Mouse (Mus musculus): ENCODE measurements around the gene Gria3.

Gene Gria3

DNA sequence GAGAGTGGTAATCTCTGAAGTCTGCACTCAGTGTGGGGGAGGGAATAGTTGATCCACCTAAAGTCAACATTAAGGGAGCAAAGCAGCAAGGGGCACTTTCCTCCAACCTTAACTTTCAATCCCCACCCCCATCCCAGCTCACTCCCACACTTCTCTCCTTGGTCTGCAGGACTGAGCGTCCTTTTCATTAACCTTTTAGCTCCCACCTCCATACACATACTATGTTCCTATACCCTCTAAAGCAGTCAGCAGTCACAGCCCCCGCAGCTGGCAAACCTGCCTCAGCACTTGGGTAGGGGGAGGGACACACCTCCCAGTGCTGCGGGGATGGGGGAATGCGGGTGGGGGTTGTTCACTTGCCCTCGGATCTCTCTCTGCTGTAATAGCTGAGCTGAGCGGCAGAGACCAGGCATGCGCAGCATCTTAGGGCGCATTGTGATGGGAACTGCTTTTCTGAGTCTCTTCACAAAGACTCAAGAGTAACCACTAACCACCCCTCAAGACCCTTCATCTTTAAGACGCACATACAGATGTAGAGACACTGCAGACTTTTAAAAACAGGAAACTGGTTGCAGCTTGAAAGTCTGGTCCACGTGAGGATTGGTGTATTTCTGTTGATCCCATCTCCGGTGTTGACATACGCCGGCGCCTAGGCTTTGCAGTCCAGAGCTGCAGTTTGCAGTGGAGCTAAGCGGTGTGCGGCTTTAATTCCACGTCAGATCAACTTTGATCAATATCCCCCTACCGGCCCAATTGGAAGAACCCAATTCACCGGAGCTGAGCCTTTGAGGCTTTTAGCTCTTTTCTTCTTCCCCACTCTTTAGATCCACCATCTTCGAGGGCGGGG is at the start of gene Gria3:
Gene Gria3, plus strand, starts transcription at position 797 of the 847 bp plus-strand sequence.
- DNase-seq, result peak; percentile 83

DNA sequence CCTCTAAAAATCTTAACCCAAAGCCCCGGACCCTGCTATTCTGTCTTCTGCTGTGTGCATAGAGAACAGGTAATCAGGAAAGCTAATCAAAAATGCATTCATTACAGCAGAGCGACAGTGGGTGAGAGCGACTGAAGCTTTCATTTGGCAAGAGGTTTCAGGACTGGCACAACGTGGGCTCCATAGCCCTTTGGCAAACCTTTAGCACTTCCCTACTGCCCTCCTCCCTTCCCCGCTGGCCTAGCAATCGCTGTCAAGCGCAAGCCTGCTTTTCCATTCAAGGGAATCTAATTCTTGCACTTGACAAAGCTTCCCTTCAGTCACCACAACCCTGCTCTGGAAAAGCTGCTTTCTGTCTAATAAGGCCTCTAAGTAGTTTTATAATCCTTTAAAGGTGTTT is 13.6 kb upstream of the Gria3 start:
- no peak for DNase-seq

DNA sequence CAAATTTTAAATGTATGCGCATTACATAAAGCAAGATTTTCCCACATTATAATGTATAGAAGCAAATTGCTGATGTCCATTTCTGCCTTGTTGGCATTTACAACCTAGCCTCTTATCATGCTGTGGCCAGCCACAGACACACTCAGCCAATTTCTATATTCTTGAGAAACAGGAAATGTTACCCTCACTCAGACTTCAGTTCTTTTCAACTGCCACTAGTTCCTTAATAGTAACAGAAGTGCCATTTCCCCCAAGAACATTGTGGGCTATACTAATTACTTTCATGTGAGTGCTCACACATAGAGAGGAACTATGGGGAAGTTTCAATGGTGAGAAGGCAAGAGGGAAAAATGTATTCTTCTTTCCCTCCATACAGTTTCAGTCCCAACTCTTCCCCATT is 11.6 kb upstream of the Gria3 start:
- no peak for DNase-seq

GRCm38 (mm10) chrX:41398482-41398881 is 2.2 kb upstream of the Gria3 start:
- no peak for DNase-seq

GRCm38 (mm10) chrX:41401186-41401585 is 532 bp downstream of the Gria3 start:
- DNase-seq, result no peak

GRCm38 (mm10) chrX:41401590-41402240 is 1.1 kb downstream of the Gria3 start:
- DNase-seq, result peak; percentile 81

- DNase-seq, result no peak
Measured at GRCm38 (mm10) chrX:41402656-41403055, 2.0 kb downstream of the Gria3 start.

DNA sequence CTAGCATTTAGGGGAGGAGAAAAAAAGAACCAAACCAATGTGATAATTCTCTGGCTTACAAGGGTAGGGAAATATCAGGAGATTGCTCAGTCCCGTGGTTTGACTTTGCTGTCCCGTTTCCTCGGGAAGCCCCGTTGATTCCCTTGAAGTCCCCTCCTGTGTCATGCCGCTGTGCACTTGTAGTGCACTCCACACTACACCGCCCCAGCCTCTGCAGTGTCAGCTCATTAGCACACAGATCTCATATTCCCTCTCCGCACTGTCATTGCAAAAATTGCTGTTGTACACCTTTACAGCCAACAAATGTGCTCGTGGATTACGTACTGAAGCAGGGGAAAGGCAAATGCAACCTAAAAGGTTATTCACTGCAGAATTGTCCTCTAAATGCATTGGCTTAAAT is 5.6 kb downstream of the Gria3 start:
- no peak for DNase-seq

GRCm38 (mm10) chrX:41409791-41410190 is 9.1 kb downstream of the Gria3 start:
- no peak for DNase-seq

GRCm38 (mm10) chrX:41425651-41426050 is 25.0 kb downstream of the Gria3 start:
- no peak for DNase-seq

- DNase-seq, result no peak
Measured at GRCm38 (mm10) chrX:41428011-41428410, 27.4 kb downstream of the Gria3 start.

DNA sequence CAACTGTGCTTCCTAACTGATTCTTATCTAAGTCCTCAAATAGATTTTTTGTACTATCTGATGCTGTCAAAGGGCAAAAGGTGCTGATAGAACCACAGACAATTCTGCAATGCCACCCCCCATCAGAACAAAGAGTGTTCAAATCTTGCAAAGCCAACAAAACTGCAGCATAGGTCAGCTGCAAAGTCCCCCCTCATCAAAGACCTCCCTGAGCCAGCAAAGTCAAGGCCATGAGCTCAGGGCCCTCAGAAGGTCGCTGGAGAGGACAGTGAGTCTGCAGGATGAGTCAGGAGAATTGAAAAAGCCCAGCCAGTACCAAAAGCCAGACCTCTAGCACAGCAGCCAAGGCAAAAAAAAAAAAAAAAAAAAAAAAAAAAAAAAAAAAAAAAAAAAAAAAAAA is 34.9 kb downstream of the Gria3 start:
- no peak for DNase-seq

DNA sequence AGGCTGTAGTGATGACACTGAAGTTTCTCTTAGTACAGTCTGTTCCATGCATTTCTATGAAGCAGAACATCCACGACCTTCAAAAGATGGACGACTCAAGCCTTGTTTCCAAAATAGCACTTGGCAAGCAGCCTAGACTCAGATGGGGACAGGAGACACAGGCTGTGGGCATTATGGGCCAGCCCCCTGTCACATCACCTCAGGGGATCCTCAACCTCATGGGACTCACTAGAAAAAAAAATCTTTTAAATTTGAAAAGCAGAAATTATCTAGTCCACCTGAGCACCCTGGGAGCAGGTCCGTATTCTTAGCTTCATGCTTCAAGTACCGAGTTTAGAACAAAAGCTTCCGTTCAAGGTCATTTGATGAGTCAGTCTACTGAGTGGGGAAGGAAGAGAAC is 38.2 kb downstream of the Gria3 start:
- DNase-seq, result no peak

DNA sequence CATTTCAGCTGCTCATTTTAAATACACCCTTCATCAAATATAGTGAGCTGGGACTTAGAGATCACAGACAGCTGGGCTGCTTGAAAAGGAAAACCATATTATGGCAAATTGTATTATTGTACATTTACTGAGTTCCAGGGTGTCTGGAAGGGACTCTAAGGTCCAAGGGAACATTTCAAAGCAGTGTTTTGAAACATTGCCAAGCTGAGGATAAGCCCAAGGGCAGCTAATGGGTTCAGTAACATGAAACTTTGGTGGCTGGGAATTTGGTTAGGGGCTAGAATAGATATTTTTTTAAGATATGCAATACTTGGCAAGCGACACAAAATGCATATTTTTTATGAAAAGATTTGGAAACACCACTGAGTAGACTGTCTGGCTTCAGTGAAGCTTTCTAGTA is 48.2 kb downstream of the Gria3 start:
- DNase-seq, result no peak

DNA sequence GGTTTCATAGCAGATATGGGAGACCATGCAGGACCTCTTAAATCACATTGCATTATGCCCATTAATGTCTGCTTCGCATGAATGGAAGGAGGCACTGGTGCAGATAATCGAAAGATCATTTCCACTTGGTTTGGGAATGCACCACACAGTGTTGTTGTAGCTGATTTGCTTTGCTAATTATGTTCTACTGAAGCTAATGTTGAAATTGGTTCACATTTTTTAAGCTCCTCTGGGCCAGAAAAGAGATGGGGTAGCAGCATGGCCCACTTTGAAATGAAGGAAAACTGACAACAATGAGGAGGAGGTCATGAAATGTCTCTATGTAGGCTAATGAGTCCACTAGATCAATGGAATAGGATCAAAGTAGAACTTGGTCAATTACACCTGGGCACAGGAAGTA is 76.8 kb downstream of the Gria3 start:
- no peak for DNase-seq

- no peak for DNase-seq
Measured at GRCm38 (mm10) chrX:41496528-41496927, 95.9 kb downstream of the Gria3 start.

GRCm38 (mm10) chrX:41505371-41505770 is 104.7 kb downstream of the Gria3 start:
- DNase-seq, result no peak

- no peak for DNase-seq
Measured at GRCm38 (mm10) chrX:41507959-41508358, 107.3 kb downstream of the Gria3 start.

GRCm38 (mm10) chrX:41514982-41515381 is 114.3 kb downstream of the Gria3 start:
- DNase-seq, result no peak

DNA sequence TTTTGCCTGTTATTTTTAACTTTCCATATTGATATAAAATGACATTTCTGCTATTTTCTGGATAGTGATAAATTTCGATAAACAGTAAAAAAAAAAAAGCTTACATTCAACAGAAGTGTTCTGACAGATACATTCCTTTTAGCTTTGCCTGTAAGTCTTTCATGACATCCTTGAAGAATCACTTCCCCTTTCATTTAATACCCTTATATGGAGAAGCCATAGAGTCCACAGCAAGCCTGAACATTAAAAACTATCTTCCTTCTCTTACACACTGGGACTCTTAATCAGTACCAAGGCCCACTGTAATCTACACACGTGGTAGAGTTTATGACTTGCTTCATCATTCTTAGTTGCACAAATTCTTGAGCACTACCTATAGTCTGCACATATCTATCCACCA is 131.9 kb downstream of the Gria3 start:
- no peak for DNase-seq

DNA sequence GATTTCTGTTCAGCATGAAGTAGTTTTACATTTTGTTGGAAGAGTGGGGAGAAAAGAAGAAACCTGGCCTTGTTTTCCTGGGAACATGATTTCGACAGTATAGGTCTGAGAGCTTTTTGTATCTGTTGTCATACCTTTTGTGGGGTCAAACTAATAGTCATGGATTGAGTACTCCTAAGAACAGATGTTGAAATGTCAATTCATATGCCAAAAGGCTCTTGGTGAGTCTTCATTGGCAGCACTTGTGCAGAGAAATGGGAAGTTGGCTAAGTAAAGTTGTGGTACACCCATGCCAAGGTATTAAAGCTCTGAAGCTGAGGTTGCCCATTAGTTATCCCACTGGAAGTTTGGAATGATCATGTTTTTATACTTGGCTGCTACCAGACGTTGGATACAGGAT is 135.2 kb downstream of the Gria3 start:
- DNase-seq, result no peak

GRCm38 (mm10) chrX:41562296-41563060 is 161.8 kb downstream of the Gria3 start:
- DNase-seq, result no peak

GRCm38 (mm10) chrX:41564898-41565297 is 164.2 kb downstream of the Gria3 start:
- DNase-seq, result no peak

DNA sequence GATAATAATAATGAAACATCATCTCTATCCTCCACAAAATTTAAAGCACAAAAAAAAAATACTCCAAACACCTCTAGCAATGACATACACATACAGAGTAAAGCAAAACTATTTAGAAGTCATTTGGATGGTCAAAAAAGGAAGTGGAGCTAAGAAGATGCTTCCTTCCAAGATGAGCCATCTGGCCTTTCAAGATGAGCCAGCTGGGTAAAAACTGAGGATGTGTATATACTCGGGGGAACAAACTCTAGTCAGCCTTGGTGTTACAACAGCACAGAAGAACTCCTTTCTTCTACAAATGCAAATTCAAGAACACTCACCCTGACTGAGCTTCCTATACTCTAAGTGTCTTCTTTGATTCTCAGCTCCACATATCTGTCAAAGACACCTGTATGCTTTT is 172.4 kb downstream of the Gria3 start:
- DNase-seq, result no peak
